20 mouse cellular contexts compared by ENCODE assay signal in genomic region chr1:71764951-71765350, GRCm38 (mm10).
A peak's percentile ranks its signal among the peaks of the same experiment; 100 is the strongest.
DNase-seq lines count a peak whose midpoint lies in the region.
"Had no signal": no experiment of that assay in that cellular context is flagged by ENCODE, and none has a peak within 500 bp of the region (broad histone marks: within the 10 kb centered on the region; RNA-seq: fewer than 3 reads in every experiment).

No protein-coding gene starts in this region.

- DNase-seq in embryo, embryonic 10.5 days (ENCODE audit: low spot score): peak; percentile 19
- DNase-seq in embryo, embryonic 11 days: no peak
- DNase-seq in layer of hippocampus, adult 9-11 months: peak; percentile 14
- no peak for DNase-seq in layer of hippocampus, postnatal 25 days (ENCODE audit: extremely low spot score in 1 of 2, low spot score in 1 of 2)
- DNase-seq in right cerebral cortex, adult 18-20 months: peak; percentile 39
- DNase-seq in right cerebral cortex, postnatal 14 days: no peak
- peak; percentile 43 for DNase-seq in telencephalon, adult 2 months (ENCODE audit: low read depth, low spot score)
- DNase-seq in ovary, postnatal 14 days (ENCODE audit: low spot score): no peak
- DNase-seq: adrenal gland, adult 2 months; adrenal gland, postnatal 14 days; B cell, adult 2 months; cerebellum, adult 11-12 months; cerebellum, adult 8-10 months; cerebellum, postnatal 10 days; cerebellum, postnatal 36 days; gastrocnemius, adult 2 months; gastrocnemius, postnatal 25 days; heart, adult 18-20 months; heart, postnatal 10 days; heart, postnatal 36 days had no signal

Comparison
In these comparisons a context has a peak if more than half of its experiments do, and no peak if none do; other contexts are left out.
1. DNase-seq: peak in embryo, embryonic 10.5 days (single experiment), layer of hippocampus, adult 9-11 months (single experiment), right cerebral cortex, adult 18-20 months (single experiment) and telencephalon, adult 2 months (single experiment); none in embryo, embryonic 11 days (single experiment), layer of hippocampus, postnatal 25 days (0 of 2), right cerebral cortex, postnatal 14 days (single experiment) and ovary, postnatal 14 days (single experiment).